ENCODE assay signal across 9 mouse cellular contexts in the genomic region with DNA sequence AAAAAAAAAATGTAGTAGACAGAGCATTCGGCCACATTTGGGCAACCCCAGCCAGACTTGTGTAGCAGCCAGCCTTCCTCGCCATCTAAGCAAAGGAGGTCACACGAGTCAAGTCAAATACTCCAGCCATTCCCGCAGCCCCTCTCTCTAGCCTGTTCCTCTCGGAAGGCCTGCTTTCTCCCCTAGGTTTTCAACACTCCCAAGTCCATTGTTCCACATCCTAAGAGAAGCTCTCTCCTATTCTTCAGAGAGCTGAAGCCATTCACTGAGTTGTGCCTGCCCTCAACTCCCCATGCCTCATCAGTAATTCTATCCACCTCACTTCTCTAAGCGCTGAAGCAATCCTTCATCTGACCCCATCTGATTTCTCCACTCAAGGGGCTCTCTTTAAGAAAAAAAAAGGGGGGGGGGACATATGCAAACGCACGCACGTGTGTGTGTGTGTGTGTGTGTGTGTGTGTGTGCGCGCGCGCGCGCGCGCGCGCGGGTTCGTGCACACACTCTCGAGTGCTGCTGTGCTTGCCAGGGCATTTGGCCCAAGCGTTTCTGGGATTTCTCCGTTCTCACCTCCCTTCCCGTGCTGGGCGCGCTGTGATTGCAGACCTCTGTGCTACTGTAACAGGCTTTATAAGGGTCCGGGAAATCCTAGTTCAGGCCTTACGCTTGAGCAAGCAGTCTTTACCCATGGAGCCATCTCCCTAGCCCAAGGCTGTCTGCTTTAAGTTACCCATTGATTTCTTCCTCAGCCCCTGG. TPM values are rescaled to one million over a fixed set of nuclear protein-coding genes. Genes with fewer than 3 reads are reported as not detected.
DNase-seq lines count a peak whose midpoint lies in the region; ATAC-seq and TF ChIP-seq lines count a peak whose summit lies in the region.
"Had no signal": no experiment of that assay in that cellular context is flagged by ENCODE, and none has a peak within 500 bp of the region (broad histone marks: within the 10 kb centered on the region; RNA-seq: fewer than 3 reads in every experiment).

No protein-coding gene starts in this region.

- H3K4me1 ChIP-seq in forebrain, postnatal 0 days (ENCODE audit: insufficient read depth), result no peaks in the 10 kb centered on the region
- H3K4me1 ChIP-seq in midbrain, embryonic 10.5 days, result peaks cover 26% of the 10 kb centered on the region
- H3K4me1 ChIP-seq in thymus, adult 2 months (replicated peaks; ENCODE audit: control insufficient read depth, insufficient read depth, low read length), result peaks cover 8% of the 10 kb centered on the region

- peak overlapping the region; percentile 39; the same call in 1 of the 2 replicates for H3K9ac ChIP-seq in forebrain, postnatal 0 days

- TF ChIP-seq POLR2A in thymus, adult 2 months (IDR thresholded peaks at IDR 0.05; ENCODE audit: control insufficient read depth, extremely low read depth, insufficient read depth, low read length, poor library complexity), result no peak

- WGBS in forebrain, postnatal 0 days, result 14% methylated on average over 29 of the region's 29 CpGs
- 11% methylated on average over 29 of the region's 29 CpGs for WGBS in midbrain, embryonic 10.5 days
- WGBS in thymus, adult 2 months, result 26% methylated on average over 29 of the region's 29 CpGs

- H3K4me2 ChIP-seq in forebrain, postnatal 0 days (ENCODE audit: low read depth), result peak overlapping the region; percentile 91

- peak; percentile 31; the same call in 1 of the 2 replicates for ATAC-seq in frontal cortex, adult (ENCODE audit: low TSS enrichment)
- peak; percentile 34; the same call in 1 of the 2 replicates for ATAC-seq in forebrain, postnatal 0 days

- peak overlapping the region; percentile 51 for H3K4me3 ChIP-seq in forebrain, postnatal 0 days (ENCODE audit: low read depth, low read length)
- peak overlapping the region; percentile 68 for H3K4me3 ChIP-seq in midbrain, embryonic 10.5 days
- H3K4me3 ChIP-seq in thymus, adult 2 months (ENCODE audit: control insufficient read depth, insufficient read depth, low read length), result no peak overlapping the region
- H3K4me3 ChIP-seq: myocyte had no signal

- no peak for TF ChIP-seq CTCF in forebrain, postnatal 0 days (IDR thresholded peaks at IDR 0.05; ENCODE audit: low read depth)
- TF ChIP-seq CTCF in thymus, adult 2 months (IDR thresholded peaks at IDR 0.05; ENCODE audit: borderline replicate concordance, control insufficient read depth, extremely low read depth, insufficient read depth, low read length, poor library complexity), result no peak

- no peaks in the 10 kb centered on the region for H3K36me3 ChIP-seq in forebrain, postnatal 0 days (ENCODE audit: insufficient read depth)
- H3K36me3 ChIP-seq in midbrain, embryonic 10.5 days, result no peaks in the 10 kb centered on the region
- no peaks in the 10 kb centered on the region for H3K36me3 ChIP-seq in thymus, adult 2 months (ENCODE audit: control insufficient read depth, insufficient read depth, low read length)

- H3K27ac ChIP-seq in forebrain, postnatal 0 days (ENCODE audit: low read depth, low read length), result 0 out of 2 replicates have a peak overlapping the region, but pooled peaks have one; percentile 54
- H3K27ac ChIP-seq in midbrain, embryonic 10.5 days (replicated peaks), result 0 out of 2 replicates have a peak overlapping the region, but pooled peaks have one; percentile 46
- H3K27ac ChIP-seq in thymus, adult 2 months (ENCODE audit: control insufficient read depth, insufficient read depth, low read length), result no peak overlapping the region

- no peak for DNase-seq in frontal cortex, postnatal 10 days (ENCODE audit: low spot score in 2 of 2)
- peak; percentile 70 for DNase-seq in brain, adult 2 months (ENCODE audit: low read depth, low spot score)
- DNase-seq in forebrain, postnatal 0 days, result peak; percentile 73
- DNase-seq in midbrain, embryonic 10.5 days (ENCODE audit: low spot score), result peak; percentile 39
- no peak for DNase-seq in thymus, adult 2 months
- DNase-seq in urinary bladder, postnatal 25 days (ENCODE audit: low spot score), result no peak
- DNase-seq in kidney, adult 18-20 months, result no peak

- no peaks in the 10 kb centered on the region for H3K27me3 ChIP-seq in forebrain, postnatal 0 days (ENCODE audit: insufficient read depth, low read length)
- H3K27me3 ChIP-seq in midbrain, embryonic 10.5 days (ENCODE audit: low read depth, poor library complexity, severe bottlenecking), result peaks cover 46% of the 10 kb centered on the region
- H3K27me3 ChIP-seq in thymus, adult 2 months (ENCODE audit: control insufficient read depth, insufficient read depth, low read length), result peaks cover 7% of the 10 kb centered on the region; the same call in 1 of the 2 replicates

- H3K9me3 ChIP-seq in forebrain, postnatal 0 days (ENCODE audit: low read length), result no peaks in the 10 kb centered on the region
- 0 out of 2 replicates have a peak, but pooled peaks cover 6% of the 10 kb centered on the region for H3K9me3 ChIP-seq in midbrain, embryonic 10.5 days (replicated peaks)

RNA-seq across cellular contexts. Expression of a gene that starts 0.8 kb away (rescaled TPM):
- 12.0 and 13.9 TPM in 2 replicates for total RNA-seq in forebrain, postnatal 0 days (2014; rRNA removed)
- polyA plus RNA-seq in forebrain, postnatal 0 days (2015; fragmentation: Nextera tagmentation; extraction: Ambion mirVana), result 5.1 and 6.3 TPM in 2 replicates
- polyA plus RNA-seq in midbrain, embryonic 10.5 days (2016; fragmentation: Nextera tagmentation; extraction: Ambion mirVana), result 0.95 and 1.5 TPM in 2 replicates
- polyA plus RNA-seq in thymus, adult 2 months (2012; rRNA removed), result 3.2 and 4.0 TPM in 2 replicates

RNA-seq across cellular contexts. Expression of a gene that starts 43.2 kb away (rescaled TPM):
- 36.1 and 39.7 TPM in 2 replicates for total RNA-seq in forebrain, postnatal 0 days (2014; rRNA removed)
- 28.9 and 41.5 TPM in 2 replicates for polyA plus RNA-seq in forebrain, postnatal 0 days (2015; fragmentation: Nextera tagmentation; extraction: Ambion mirVana)
- 20.1 and 22.6 TPM in 2 replicates for polyA plus RNA-seq in midbrain, embryonic 10.5 days (2016; fragmentation: Nextera tagmentation; extraction: Ambion mirVana)
- 8.6 and 9.2 TPM in 2 replicates for polyA plus RNA-seq in thymus, adult 2 months (2012; rRNA removed)

RNA-seq across cellular contexts. Expression of a gene that starts 43.3 kb away (rescaled TPM):
- 230 and 257 TPM in 2 replicates for total RNA-seq in forebrain, postnatal 0 days (2014; rRNA removed)
- polyA plus RNA-seq in forebrain, postnatal 0 days (2015; fragmentation: Nextera tagmentation; extraction: Ambion mirVana), result 127 and 135 TPM in 2 replicates
- 411 and 422 TPM in 2 replicates for polyA plus RNA-seq in midbrain, embryonic 10.5 days (2016; fragmentation: Nextera tagmentation; extraction: Ambion mirVana)
- polyA plus RNA-seq in thymus, adult 2 months (2012; rRNA removed), result 247 and 254 TPM in 2 replicates

Comparison
In these comparisons a context has a peak if more than half of its experiments do, and no peak if none do; other contexts are left out.
1. DNase-seq: peak in brain, adult 2 months (single experiment), forebrain, postnatal 0 days (single experiment) and midbrain, embryonic 10.5 days (single experiment); none in frontal cortex, postnatal 10 days (0 of 2), thymus, adult 2 months (single experiment), urinary bladder, postnatal 25 days (single experiment) and kidney, adult 18-20 months (single experiment).